In genomic region chr4:107811006-107811405, GRCm38 (mm10) we compare ENCODE assay signal across 20 mouse cellular contexts. TPM values are rescaled to one million over a fixed set of nuclear protein-coding genes. Genes with fewer than 3 reads are reported as not detected.
DNase-seq lines count a peak whose midpoint lies in the region; ATAC-seq and TF ChIP-seq lines count a peak whose summit lies in the region.
"Had no signal": no experiment of that assay in that cellular context is flagged by ENCODE, and none has a peak within 500 bp of the region (broad histone marks: within the 10 kb centered on the region; RNA-seq: fewer than 3 reads in every experiment).

No protein-coding gene starts in this region.

- no peaks in the 10 kb centered on the region for H3K27me3 ChIP-seq in hindbrain, postnatal 0 days (ENCODE audit: insufficient read depth, low read length)
- no peaks in the 10 kb centered on the region for H3K27me3 ChIP-seq in hindbrain, embryonic 14.5 days (ENCODE audit: control insufficient read depth, insufficient read depth, low read length)
- no peaks in the 10 kb centered on the region for H3K27me3 ChIP-seq in midbrain, embryonic 11.5 days (ENCODE audit: control insufficient read depth, insufficient read depth, low read length)
- H3K27me3 ChIP-seq in midbrain, embryonic 16.5 days (ENCODE audit: control insufficient read depth, insufficient read depth, low read depth, low read length), result no peaks in the 10 kb centered on the region
- H3K27me3 ChIP-seq: embryonic facial prominence, embryonic 15.5 days; intestine, embryonic 15.5 days had no signal

- H3K4me1 ChIP-seq in hindbrain, postnatal 0 days (ENCODE audit: insufficient read depth, low read length), result peaks cover 17% of the 10 kb centered on the region; the same call in 1 of the 2 replicates
- H3K4me1 ChIP-seq in hindbrain, embryonic 14.5 days (replicated peaks; ENCODE audit: control insufficient read depth, insufficient read depth, low read length), result peaks cover 22% of the 10 kb centered on the region
- peaks cover 4% of the 10 kb centered on the region for H3K4me1 ChIP-seq in midbrain, embryonic 11.5 days (ENCODE audit: control insufficient read depth, insufficient read depth, low read length)
- peaks cover 17% of the 10 kb centered on the region for H3K4me1 ChIP-seq in midbrain, embryonic 16.5 days (ENCODE audit: control insufficient read depth, insufficient read depth, low read length)
- H3K4me1 ChIP-seq: embryonic facial prominence, embryonic 15.5 days; intestine, embryonic 15.5 days had no signal

- H3K27ac ChIP-seq in hindbrain, postnatal 0 days, result 0 out of 2 replicates have a peak overlapping the region, but pooled peaks have one; percentile 16
- no peak overlapping the region for H3K27ac ChIP-seq in hindbrain, embryonic 14.5 days
- no peak overlapping the region for H3K27ac ChIP-seq in midbrain, embryonic 11.5 days (ENCODE audit: low read depth, low read length)
- no peak overlapping the region for H3K27ac ChIP-seq in midbrain, embryonic 16.5 days (ENCODE audit: low read length)
- H3K27ac ChIP-seq: embryonic facial prominence, embryonic 15.5 days; gastrocnemius, adult 2 months; intestine, embryonic 15.5 days had no signal

- H3K9me3 ChIP-seq in hindbrain, postnatal 0 days (ENCODE audit: low read length), result no peaks in the 10 kb centered on the region
- H3K9me3 ChIP-seq in hindbrain, embryonic 14.5 days (ENCODE audit: control insufficient read depth, low read length), result no peaks in the 10 kb centered on the region
- H3K9me3 ChIP-seq in midbrain, embryonic 11.5 days (ENCODE audit: control insufficient read depth, low read length), result no peaks in the 10 kb centered on the region
- H3K9me3 ChIP-seq in midbrain, embryonic 16.5 days (replicated peaks; ENCODE audit: control insufficient read depth, low read length, poor library complexity, severe bottlenecking), result no peaks in the 10 kb centered on the region
- H3K9me3 ChIP-seq: embryonic facial prominence, embryonic 15.5 days; forebrain, embryonic 10.5 days; heart, embryonic 10.5 days; hindbrain, embryonic 10.5 days; intestine, embryonic 15.5 days had no signal

- no peaks in the 10 kb centered on the region for H3K36me3 ChIP-seq in hindbrain, postnatal 0 days (ENCODE audit: insufficient read depth, low read length)
- peaks cover 33% of the 10 kb centered on the region for H3K36me3 ChIP-seq in hindbrain, embryonic 14.5 days (replicated peaks; ENCODE audit: control insufficient read depth, insufficient read depth)
- no peaks in the 10 kb centered on the region; the same call in 1 of the 2 replicates for H3K36me3 ChIP-seq in midbrain, embryonic 11.5 days (ENCODE audit: control insufficient read depth, insufficient read depth, low read length)
- H3K36me3 ChIP-seq in midbrain, embryonic 16.5 days (ENCODE audit: control insufficient read depth, insufficient read depth, low read length), result 0 out of 2 replicates have a peak, but pooled peaks cover 5% of the 10 kb centered on the region
- H3K36me3 ChIP-seq: embryonic facial prominence, embryonic 15.5 days; intestine, embryonic 15.5 days had no signal

- no peak overlapping the region for H3K4me2 ChIP-seq in hindbrain, postnatal 0 days (ENCODE audit: low read depth, low read length)
- H3K4me2 ChIP-seq in hindbrain, embryonic 14.5 days (replicated peaks), result no peak overlapping the region
- H3K4me2 ChIP-seq in midbrain, embryonic 11.5 days, result no peak overlapping the region
- H3K4me2 ChIP-seq in midbrain, embryonic 16.5 days (ENCODE audit: low read length), result no peak overlapping the region
- H3K4me2 ChIP-seq: embryonic facial prominence, embryonic 15.5 days; intestine, embryonic 15.5 days had no signal

- 84% methylated on average over 3 of the region's 3 CpGs for WGBS in hindbrain, postnatal 0 days
- 96% methylated on average over 3 of the region's 3 CpGs for WGBS in hindbrain, embryonic 14.5 days
- 87% methylated on average over 3 of the region's 3 CpGs for WGBS in midbrain, embryonic 11.5 days
- 87% methylated on average over 3 of the region's 3 CpGs for WGBS in midbrain, embryonic 16.5 days

- DNase-seq in adrenal gland, postnatal 36 days, result peak; percentile 29 to 30
- no peak for DNase-seq in adrenal gland, postnatal 4 days (ENCODE audit: low spot score in 2 of 2)
- no peak for DNase-seq in hindbrain, postnatal 0 days (ENCODE audit: low spot score)
- DNase-seq in hindbrain, embryonic 14.5 days (ENCODE audit: low spot score), result no peak
- peak; percentile 59 for DNase-seq in midbrain, embryonic 11.5 days (ENCODE audit: low spot score, missing footprints)
- DNase-seq in spleen, postnatal 10 days (ENCODE audit: low spot score in 2 of 2), result no peak
- DNase-seq: adrenal gland, postnatal 14 days; cerebellum, adult 11 months; cerebellum, adult 8-10 months; embryo, embryonic 11 days; gastrocnemius, adult 2 months; gastrocnemius, postnatal 25 days had no signal

- H3K4me3 ChIP-seq in hindbrain, postnatal 0 days (ENCODE audit: low read length), result no peak overlapping the region
- no peak overlapping the region for H3K4me3 ChIP-seq in hindbrain, embryonic 14.5 days (replicated peaks; ENCODE audit: low read length)
- H3K4me3 ChIP-seq in midbrain, embryonic 11.5 days (ENCODE audit: low read depth, low read length), result no peak overlapping the region
- H3K4me3 ChIP-seq in midbrain, embryonic 16.5 days (ENCODE audit: low read depth, low read length), result no peak overlapping the region
- H3K4me3 ChIP-seq: embryonic facial prominence, embryonic 15.5 days; erythroblast, embryonic 14.5 days; forebrain, embryonic 10.5 days; gastrocnemius, adult 2 months; heart, embryonic 10.5 days; hindbrain, embryonic 10.5 days; intestine, embryonic 15.5 days had no signal

- no peak for ATAC-seq in hindbrain, postnatal 0 days
- no peak for ATAC-seq in hindbrain, embryonic 14.5 days (ENCODE audit: low FRiP score)
- ATAC-seq in midbrain, embryonic 11.5 days (ENCODE audit: low FRiP score), result no peak
- ATAC-seq in midbrain, embryonic 16.5 days, result no peak
- ATAC-seq: forebrain, embryonic 14.5 days; intestine, embryonic 15.5 days had no signal

- no peak for TF ChIP-seq CTCF in hindbrain, postnatal 0 days (IDR thresholded peaks at IDR 0.05; ENCODE audit: low read depth)

- H3K9ac ChIP-seq in hindbrain, postnatal 0 days (replicated peaks; ENCODE audit: low read length), result no peak overlapping the region
- no peak overlapping the region for H3K9ac ChIP-seq in hindbrain, embryonic 14.5 days
- no peak overlapping the region for H3K9ac ChIP-seq in midbrain, embryonic 11.5 days (ENCODE audit: low read length)
- H3K9ac ChIP-seq in midbrain, embryonic 16.5 days (ENCODE audit: low read depth, low read length), result no peak overlapping the region
- H3K9ac ChIP-seq: embryonic facial prominence, embryonic 15.5 days; intestine, embryonic 15.5 days had no signal

RNA-seq across cellular contexts. Expression of gene Lrp8, which starts 8.9 kb away (rescaled TPM):
- 10 to 100 TPM in 1 of 2 experiments, 1 to 10 TPM in 1; 7.2 to 12.3 TPM for total RNA-seq in adrenal gland, postnatal 36 days (2021)
- 1 to 10 TPM; 8.8 to 8.9 TPM for total RNA-seq in adrenal gland, postnatal 4 days (2021)
- 62.2 and 65.9 TPM in 2 replicates for total RNA-seq in hindbrain, postnatal 0 days (2014; rRNA removed)
- polyA plus RNA-seq in hindbrain, postnatal 0 days (2015; fragmentation: Nextera tagmentation; extraction: Ambion mirVana), result 33.9 and 34.5 TPM in 2 replicates
- 62.2 and 69.5 TPM in 2 replicates for polyA plus RNA-seq in hindbrain, embryonic 14.5 days (2014; fragmentation: Nextera tagmentation; extraction: Ambion mirVana)
- polyA plus RNA-seq in midbrain, embryonic 11.5 days (2014; fragmentation: Nextera tagmentation; extraction: Ambion mirVana), result 21.3 and 21.4 TPM in 2 replicates
- 44.4 and 56.0 TPM in 2 replicates for polyA plus RNA-seq in midbrain, embryonic 16.5 days (2015; fragmentation: Nextera tagmentation; extraction: Ambion mirVana)

Comparison
In these comparisons a context has a peak if more than half of its experiments do, and no peak if none do; other contexts are left out.
1. DNase-seq: peak in adrenal gland, postnatal 36 days (2 of 2) and midbrain, embryonic 11.5 days (single experiment); none in adrenal gland, postnatal 4 days (0 of 2), hindbrain, postnatal 0 days (single experiment), hindbrain, embryonic 14.5 days (single experiment) and spleen, postnatal 10 days (0 of 2).